ENCODE assay signal across 20 mouse cellular contexts in genomic region chr1:170149756-170150155, GRCm38 (mm10). TPM values are rescaled to one million over a fixed set of nuclear protein-coding genes. Genes with fewer than 3 reads are reported as not detected.
DNase-seq lines count a peak whose midpoint lies in the region; ATAC-seq and TF ChIP-seq lines count a peak whose summit lies in the region.
"Had no signal": no experiment of that assay in that cellular context is flagged by ENCODE, and none has a peak within 500 bp of the region (broad histone marks: within the 10 kb centered on the region; RNA-seq: fewer than 3 reads in every experiment).

No protein-coding gene starts in this region.

- no peak for ATAC-seq in kidney, embryonic 16.5 days (ENCODE audit: low FRiP score, low TSS enrichment)
- 0 out of 2 replicates have a peak, but pooled peaks have one; percentile 41 for ATAC-seq in lung, embryonic 16.5 days (ENCODE audit: low read depth)
- no peak for ATAC-seq in lung, postnatal 0 days
- ATAC-seq: activated CD4-positive, CD25-positive, alpha-beta regulatory T cell, adult 4 months; forebrain, embryonic 13.5 days; forebrain, postnatal 0 days; Patski had no signal

- no peaks in the 10 kb centered on the region for H3K9me3 ChIP-seq in kidney, embryonic 16.5 days (ENCODE audit: low read length)
- H3K9me3 ChIP-seq in lung, embryonic 16.5 days (ENCODE audit: control insufficient read depth, low read length): no peaks in the 10 kb centered on the region
- H3K9me3 ChIP-seq in lung, postnatal 0 days (ENCODE audit: low read length): no peaks in the 10 kb centered on the region
- H3K9me3 ChIP-seq in MEL (replicated peaks; ENCODE audit: insufficient read depth, low read length): no peaks in the 10 kb centered on the region
- H3K9me3 ChIP-seq: embryonic facial prominence, embryonic 10.5 days; forebrain, embryonic 13.5 days; heart, embryonic 13.5 days; hindbrain, embryonic 15.5 days had no signal

- H3K4me3 ChIP-seq in kidney, embryonic 16.5 days (ENCODE audit: low read length): no peak overlapping the region
- H3K4me3 ChIP-seq in lung, embryonic 16.5 days (ENCODE audit: low read length): no peak overlapping the region
- H3K4me3 ChIP-seq in lung, postnatal 0 days (ENCODE audit: low read depth, low read length): no peak overlapping the region
- no peak overlapping the region for H3K4me3 ChIP-seq in MEL (ENCODE audit: control insufficient read depth in 1 of 2, insufficient read depth in 1 of 2, low read depth in 2 of 2, low read length in 2 of 2)
- H3K4me3 ChIP-seq: embryonic facial prominence, embryonic 10.5 days; forebrain, embryonic 13.5 days; heart, embryonic 13.5 days; hindbrain, embryonic 15.5 days had no signal

- H3K36me3 ChIP-seq in kidney, embryonic 16.5 days (ENCODE audit: insufficient read depth, low read length): peaks cover 8% of the 10 kb centered on the region
- 0 out of 2 replicates have a peak, but pooled peaks cover 7% of the 10 kb centered on the region for H3K36me3 ChIP-seq in lung, embryonic 16.5 days (ENCODE audit: control insufficient read depth, insufficient read depth, low read length)
- H3K36me3 ChIP-seq in lung, postnatal 0 days (ENCODE audit: insufficient read depth, low read length): 0 out of 2 replicates have a peak, but pooled peaks cover 4% of the 10 kb centered on the region
- H3K36me3 ChIP-seq in MEL (ENCODE audit: control insufficient read depth in 1 of 2, insufficient read depth in 2 of 2, low read length in 2 of 2): peaks cover 36 to 58% of the 10 kb centered on the region in 2 experiments
- H3K36me3 ChIP-seq in splenic B cell, adult 2 months (ENCODE audit: control insufficient read depth, insufficient read depth, low read length, poor library complexity, severe bottlenecking): no peaks in the 10 kb centered on the region; the same call in none of the 2 replicates

- no peaks in the 10 kb centered on the region for H3K79me2 ChIP-seq in MEL (ENCODE audit: control insufficient read depth, insufficient read depth, low read length, poor library complexity)

- DNase-seq in kidney, adult 9 months: peak; percentile 61
- no peak for DNase-seq in lung, postnatal 0 days (ENCODE audit: low spot score)
- no peak for DNase-seq in MEL (ENCODE audit: low read depth, low spot score)
- DNase-seq in splenic B cell, adult 2 months (ENCODE audit: low read depth, low spot score): peak; percentile 34
- DNase-seq in MN1 (ENCODE audit: low spot score): no peak
- DNase-seq: adrenal gland, adult 2 months; adrenal gland, postnatal 25 days; cerebellum, adult 2 months; cerebellum, postnatal 10 days; forebrain, postnatal 0 days; gastrocnemius, postnatal 14 days; heart, postnatal 36 days had no signal

- no peaks in the 10 kb centered on the region for H3K27me3 ChIP-seq in kidney, embryonic 16.5 days (ENCODE audit: insufficient read depth, low read length)
- no peaks in the 10 kb centered on the region for H3K27me3 ChIP-seq in lung, embryonic 16.5 days (ENCODE audit: control insufficient read depth, insufficient read depth, low read depth, low read length)
- H3K27me3 ChIP-seq in lung, postnatal 0 days (replicated peaks; ENCODE audit: insufficient read depth, low read length): no peaks in the 10 kb centered on the region
- H3K27me3 ChIP-seq in MEL (ENCODE audit: control insufficient read depth in 1 of 2, insufficient read depth in 2 of 2, low read length in 2 of 2): no peaks in the 10 kb centered on the region
- no peaks in the 10 kb centered on the region for H3K27me3 ChIP-seq in splenic B cell, adult 2 months (ENCODE audit: control insufficient read depth, insufficient read depth, low read length, poor library complexity, severe bottlenecking)
- H3K27me3 ChIP-seq: forebrain, embryonic 13.5 days; heart, embryonic 13.5 days; hindbrain, embryonic 15.5 days; Patski had no signal

- no peak for TF ChIP-seq CTCF in lung, postnatal 0 days (IDR thresholded peaks at IDR 0.05)
- TF ChIP-seq CTCF in MEL (IDR thresholded peaks at IDR 0.05 in 2 of 3, conservative IDR thresholded peaks at IDR 0.05 in 1 of 3; ENCODE audit: control insufficient read depth in 1 of 3, insufficient read depth in 1 of 3, low read depth in 2 of 3, low read length in 3 of 3, poor library complexity in 1 of 3, severe bottlenecking in 1 of 3): no peak

- TF ChIP-seq POLR2A in MEL (IDR thresholded peaks at IDR 0.05; ENCODE audit: control insufficient read depth in 1 of 2, insufficient read depth in 1 of 2, low read depth in 1 of 2, low read length in 2 of 2, poor library complexity in 1 of 2): no peak

- WGBS in kidney, embryonic 16.5 days: 90% methylated on average over 4 of the region's 4 CpGs
- WGBS in lung, embryonic 16.5 days: 78% methylated on average over 4 of the region's 4 CpGs
- 76% methylated on average over 4 of the region's 4 CpGs for WGBS in lung, postnatal 0 days

- no peak for TF ChIP-seq EP300 in lung, postnatal 0 days (IDR thresholded peaks at IDR 0.05)
- TF ChIP-seq EP300 in MEL (IDR thresholded peaks at IDR 0.05; ENCODE audit: low read depth in 1 of 2, low read length in 2 of 2): no peak

- H3K27ac ChIP-seq in kidney, embryonic 16.5 days (ENCODE audit: low read length): no peak overlapping the region
- H3K27ac ChIP-seq in lung, embryonic 16.5 days (ENCODE audit: low read length): no peak overlapping the region
- no peak overlapping the region for H3K27ac ChIP-seq in lung, postnatal 0 days (ENCODE audit: low read length)
- peak overlapping the region; percentile 87 for H3K27ac ChIP-seq in MEL (ENCODE audit: control insufficient read depth, low read depth, low read length)
- H3K27ac ChIP-seq: embryonic facial prominence, embryonic 10.5 days; heart, embryonic 13.5 days; hindbrain, embryonic 15.5 days had no signal

- no peak overlapping the region for H3K9ac ChIP-seq in kidney, embryonic 16.5 days (replicated peaks; ENCODE audit: low read length)
- no peak overlapping the region for H3K9ac ChIP-seq in lung, embryonic 16.5 days (ENCODE audit: low read length)
- H3K9ac ChIP-seq in lung, postnatal 0 days (replicated peaks; ENCODE audit: low read depth): no peak overlapping the region
- H3K9ac ChIP-seq in MEL (ENCODE audit: control insufficient read depth, low read depth, low read length, poor library complexity, severe bottlenecking): no peak overlapping the region
- H3K9ac ChIP-seq: forebrain, embryonic 13.5 days; forebrain, postnatal 0 days; heart, embryonic 13.5 days; hindbrain, embryonic 15.5 days had no signal

- no peak for TF ChIP-seq RAD21 in MEL (IDR thresholded peaks at IDR 0.05; ENCODE audit: low read depth, low read length)

- no peak overlapping the region for H3K4me2 ChIP-seq in kidney, embryonic 16.5 days (replicated peaks; ENCODE audit: low read depth, low read length)
- H3K4me2 ChIP-seq in lung, embryonic 16.5 days (ENCODE audit: low read depth, low read length): no peak overlapping the region
- H3K4me2 ChIP-seq in lung, postnatal 0 days (replicated peaks; ENCODE audit: low read depth, low read length): no peak overlapping the region
- H3K4me2 ChIP-seq: forebrain, embryonic 13.5 days; heart, embryonic 13.5 days; hindbrain, embryonic 15.5 days had no signal

- H3K4me1 ChIP-seq in kidney, embryonic 16.5 days (ENCODE audit: insufficient read depth, low read length): peaks cover 4% of the 10 kb centered on the region; the same call in 1 of the 2 replicates
- peaks cover 4% of the 10 kb centered on the region for H3K4me1 ChIP-seq in lung, embryonic 16.5 days (replicated peaks; ENCODE audit: control insufficient read depth, insufficient read depth, low read length)
- H3K4me1 ChIP-seq in lung, postnatal 0 days (ENCODE audit: insufficient read depth, low read depth, low read length): no peaks in the 10 kb centered on the region
- peaks cover 27% of the 10 kb centered on the region in 2 experiments for H3K4me1 ChIP-seq in MEL (ENCODE audit: control insufficient read depth in 1 of 2, insufficient read depth in 2 of 2, low read length in 2 of 2)
- H3K4me1 ChIP-seq: embryonic facial prominence, embryonic 10.5 days; forebrain, embryonic 13.5 days; hindbrain, embryonic 15.5 days had no signal

TF ChIP-seq in MEL, 35 proteins besides CTCF, POLR2A, EP300 and RAD21:
- TF ChIP-seq TAL1 (IDR thresholded peaks at IDR 0.05; ENCODE audit: low read length) (no peak), MYC (IDR thresholded peaks at IDR 0.05; ENCODE audit: low read depth, low read length) (0 out of 2 replicates have a peak, but pooled peaks have one; percentile 42), MAX (IDR thresholded peaks at IDR 0.05; ENCODE audit: low read length) (peak; percentile 51; the same call in 1 of the 2 replicates), GABPA (IDR thresholded peaks at IDR 0.05; ENCODE audit: low read depth, low read length) (no peak), MXI1 (IDR thresholded peaks at IDR 0.05; ENCODE audit: low read depth, low read length) (0 out of 2 replicates have a peak, but pooled peaks have one; percentile 31)
TF ChIP-seq in MEL: peak in this region for 3.

RNA-seq across cellular contexts. Expression of gene Uap1, which starts 25.0 kb away (rescaled TPM):
- polyA plus RNA-seq in kidney, embryonic 16.5 days (2015; fragmentation: Nextera tagmentation; extraction: Ambion mirVana): 54.8 and 57.9 TPM in 2 replicates
- 52.7 and 53.6 TPM in 2 replicates for polyA plus RNA-seq in lung, embryonic 16.5 days (2015; fragmentation: Nextera tagmentation; extraction: Ambion mirVana)
- 50.6 and 53.2 TPM in 2 replicates for polyA plus RNA-seq in lung, postnatal 0 days (2015; fragmentation: Nextera tagmentation; extraction: Ambion mirVana)
- total RNA-seq in MEL (2012; rRNA removed): 74.5 and 87.3 TPM in 2 replicates
- polyA plus RNA-seq in MEL (2012; ENCODE audit: insufficient read depth in 1 of 2, insufficient read length in 2 of 2, low read depth in 1 of 2, low replicate concordance in 2 of 2, missing spikeins in 1 of 2): 10 to 100 TPM in 1 of 2 experiments, not detected in 1; 80.8 TPM

RNA-seq across cellular contexts. Expression of gene Ddr2, which starts 39.2 kb away (rescaled TPM):
- polyA plus RNA-seq in kidney, embryonic 16.5 days (2015; fragmentation: Nextera tagmentation; extraction: Ambion mirVana): 33.1 and 35.7 TPM in 2 replicates
- polyA plus RNA-seq in lung, embryonic 16.5 days (2015; fragmentation: Nextera tagmentation; extraction: Ambion mirVana): 38.2 and 45.0 TPM in 2 replicates
- polyA plus RNA-seq in lung, postnatal 0 days (2015; fragmentation: Nextera tagmentation; extraction: Ambion mirVana): 20.6 and 23.7 TPM in 2 replicates
- not detected in 2 replicates for total RNA-seq in MEL (2012; rRNA removed)
- under 1 TPM in 1 of 2 experiments, not detected in 1; 0.04 TPM for polyA plus RNA-seq in MEL (2012; ENCODE audit: insufficient read depth in 1 of 2, insufficient read length in 2 of 2, low read depth in 1 of 2, low replicate concordance in 2 of 2, missing spikeins in 1 of 2)

Comparison
In these comparisons a context has a peak if more than half of its experiments do, and no peak if none do; other contexts are left out.
1. DNase-seq: peak in kidney, adult 9 months (single experiment) and splenic B cell, adult 2 months (single experiment); none in lung, postnatal 0 days (single experiment), MEL (single experiment) and MN1 (single experiment).
2. RNA of gene Ddr2, which starts 39.2 kb away (polyA plus RNA-seq): 38.2 to 45.0 TPM in lung, embryonic 16.5 days, 33.1 to 35.7 TPM in kidney, embryonic 16.5 days and 20.6 to 23.7 TPM in lung, postnatal 0 days; 0.04 TPM in MEL; every median in the first group is over 10 times any median in the second.